Mouse (Mus musculus) splenic B cell, adult 2 months (primary cell): ENCODE measurements around the gene Fxyd5.

Experiments
- DNase-seq: peaks from one replicate; pipeline ENCODE4 v3.0.0-alpha.2; 2011; ENCODE audit warnings: low read depth, low spot score
- H3K27me3 ChIP-seq: 2 replicates; pipeline ENCODE4 v1.6.1; 2012; ENCODE audit warnings: mild to moderate bottlenecking, low read length, moderate library complexity, mixed read lengths; ENCODE audit not compliant: control insufficient read depth, poor library complexity, insufficient read depth, severe bottlenecking
- H3K36me3 ChIP-seq: 2 replicates; pipeline ENCODE4 v1.6.1; 2012; ENCODE audit warnings: mild to moderate bottlenecking, low read length, moderate library complexity, mixed read lengths; ENCODE audit not compliant: control insufficient read depth, poor library complexity, insufficient read depth, severe bottlenecking

Fxyd5 gene

GRCm38 (mm10) chr7:31007775-31008174 lies 34.5 kb downstream of the Fxyd5 start:
- H3K27me3 ChIP-seq: no peaks in the 10 kb centered on the region
- no peaks in the 10 kb centered on the region for H3K36me3 ChIP-seq
- DNase-seq: no peak

- peak; percentile 73 for DNase-seq
- no peaks in the 10 kb centered on the region for H3K36me3 ChIP-seq
These were observed 39.6 kb downstream of the Fxyd5 start for GRCm38 (mm10) chr7:31002650-31003049.

GRCm38 (mm10) chr7:31000505-31001020 lies 41.7 kb downstream of the Fxyd5 start:
- peak; percentile 68 for DNase-seq
- H3K27me3 ChIP-seq: no peaks in the 10 kb centered on the region
- H3K36me3 ChIP-seq: no peaks in the 10 kb centered on the region

More at GRCm38 (mm10) chr7:31002650-31003049, 39.6 kb downstream of the Fxyd5 start:
- H3K27me3 ChIP-seq: no peaks in the 10 kb centered on the region

GRCm38 (mm10) chr7:30996491-30996890 lies 45.8 kb downstream of the Fxyd5 start:
- no peaks in the 10 kb centered on the region for H3K36me3 ChIP-seq
- H3K27me3 ChIP-seq: no peaks in the 10 kb centered on the region
- peak; percentile 34 for DNase-seq

GRCm38 (mm10) chr7:30993986-30994385 lies 48.3 kb downstream of the Fxyd5 start:
- Histone ChIP-seq H3K36me3 (no peaks in the 10 kb centered on the region), H3K27me3 (no peaks in the 10 kb centered on the region)
- DNase-seq: no peak

- Histone ChIP-seq H3K27me3 (no peaks in the 10 kb centered on the region), H3K36me3 (no peaks in the 10 kb centered on the region)
- DNase-seq: no peak
These were observed 50.1 kb downstream of the Fxyd5 start for GRCm38 (mm10) chr7:30992148-30992547.

- DNase-seq: no peak
- Histone ChIP-seq H3K36me3 (no peaks in the 10 kb centered on the region), H3K27me3 (no peaks in the 10 kb centered on the region)
These were observed 53.6 kb downstream of the Fxyd5 start for GRCm38 (mm10) chr7:30988519-30989162.

- no peaks in the 10 kb centered on the region for H3K27me3 ChIP-seq
- DNase-seq: no peak
- no peaks in the 10 kb centered on the region for H3K36me3 ChIP-seq
These were observed 56.9 kb downstream of the Fxyd5 start for GRCm38 (mm10) chr7:30985357-30985756.
